Mouse (Mus musculus): ENCODE data around the gene Ntm.
A peak's percentile ranks its signal among the peaks of the same experiment; 100 is the strongest.

Ntm gene

GRCm38 (mm10) chr9:29325137-29325536 is 637.8 kb downstream of the Ntm start:
- DNase-seq (ENCODE audit: low spot score in 2 of 2), result no peak

DNA sequence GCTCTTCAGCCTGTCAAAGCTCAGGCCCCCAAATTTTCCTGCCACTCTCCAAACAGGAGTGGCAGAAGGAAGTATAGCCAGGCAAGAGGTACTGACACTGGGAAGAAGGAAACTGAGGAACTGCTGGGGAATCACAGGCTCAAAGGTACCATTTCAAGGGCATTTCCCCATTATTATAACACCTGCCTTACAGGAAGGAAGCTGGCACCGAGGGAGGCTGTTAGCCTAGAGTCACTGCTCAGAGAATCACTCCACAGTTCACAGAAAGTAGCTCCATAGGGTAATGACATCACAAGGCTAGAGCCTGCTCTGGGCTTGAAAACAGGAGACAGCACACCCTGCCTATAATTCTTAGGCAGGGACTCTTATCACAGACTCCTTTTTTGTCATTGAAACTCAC is 643.7 kb downstream of the Ntm start:
- DNase-seq (ENCODE audit: low spot score in 2 of 2), result no peak

DNA sequence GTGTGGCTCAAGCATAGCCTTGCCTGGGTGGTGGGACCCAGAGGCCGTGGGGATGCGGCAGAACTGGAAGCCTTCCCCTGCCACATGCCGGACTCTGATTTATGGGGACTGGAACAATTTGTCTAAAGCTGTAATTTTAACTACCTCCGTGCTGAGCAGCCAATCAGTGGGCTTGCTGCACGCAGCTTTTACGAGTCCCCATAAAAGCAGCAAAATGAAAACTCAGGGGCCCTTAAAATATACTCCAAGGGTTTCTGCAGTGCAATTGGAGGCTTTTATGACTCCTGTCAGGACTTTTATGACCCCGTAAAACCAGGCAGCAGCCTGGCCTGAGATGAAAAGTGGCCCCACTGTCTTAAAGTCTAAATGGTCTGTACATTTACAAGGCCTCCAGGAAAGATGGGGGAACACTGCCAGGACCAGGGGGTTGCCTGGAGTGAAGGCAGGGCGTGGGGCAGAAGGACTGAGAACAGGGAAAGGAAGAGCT is 644.2 kb downstream of the Ntm start:
- DNase-seq (ENCODE audit: low spot score in 2 of 2), result peak in 1 of 2 experiments; percentile 1

DNA sequence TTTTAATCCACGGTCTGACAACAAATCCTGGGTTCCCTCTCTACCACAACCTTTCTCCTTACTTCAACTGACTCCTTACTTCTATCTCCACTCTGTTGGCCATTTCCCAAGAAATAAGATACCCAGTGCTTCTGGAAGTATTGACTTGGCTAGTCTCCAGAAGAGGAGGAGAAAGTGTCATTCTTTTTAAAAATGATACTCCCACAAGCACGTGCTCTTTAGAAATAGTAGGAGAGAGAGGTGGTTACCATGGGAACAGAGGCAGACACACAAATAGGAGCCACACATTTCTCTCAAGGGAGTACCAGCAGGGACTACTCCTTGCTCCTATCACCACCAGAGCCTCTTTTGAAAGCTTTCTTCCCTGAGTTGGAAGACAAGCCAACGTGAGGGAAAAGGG is 645.3 kb downstream of the Ntm start:
- DNase-seq (ENCODE audit: low spot score in 2 of 2), result no peak

DNA sequence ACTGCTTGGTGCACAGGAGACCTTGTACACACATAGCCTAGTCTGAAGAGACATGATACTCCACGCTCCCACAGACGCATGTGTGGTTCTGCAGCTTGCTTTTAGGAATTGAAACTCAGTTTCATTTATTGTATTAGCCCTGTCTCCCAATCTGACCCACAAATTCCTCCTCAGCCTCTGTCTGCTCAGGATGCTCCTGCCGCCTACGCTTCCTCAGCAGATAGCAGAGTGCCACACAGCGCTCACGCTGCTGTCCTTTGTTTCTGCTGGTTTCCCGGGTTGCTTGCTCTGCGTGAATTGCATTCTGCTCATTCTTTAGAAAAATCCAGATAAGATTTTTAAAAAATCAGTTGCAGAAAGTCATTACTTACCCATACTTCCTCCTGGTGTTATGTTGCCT is 647.1 kb downstream of the Ntm start:
- DNase-seq (ENCODE audit: low spot score in 2 of 2), result no peak

DNA sequence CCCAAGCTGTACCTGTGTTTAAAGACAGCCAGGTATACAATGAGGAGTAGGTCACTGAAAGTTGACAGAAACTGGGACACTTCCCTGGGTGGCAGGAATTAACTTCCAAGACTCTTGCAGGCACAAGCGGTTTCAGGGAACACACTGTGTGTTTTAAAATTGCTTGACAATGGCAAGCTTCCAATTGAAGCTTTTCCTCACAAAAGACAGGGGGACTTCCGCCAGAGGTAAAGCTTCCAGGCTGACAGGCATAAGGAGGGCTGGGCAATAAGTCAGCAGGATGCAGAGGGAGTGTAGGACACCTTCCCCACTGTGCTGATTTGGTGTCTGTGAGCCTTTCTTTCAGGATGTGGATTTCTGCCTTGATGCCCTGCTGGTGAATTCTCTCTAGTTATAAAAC is 656.0 kb downstream of the Ntm start:
- no peak for DNase-seq (ENCODE audit: low spot score in 2 of 2)

DNA sequence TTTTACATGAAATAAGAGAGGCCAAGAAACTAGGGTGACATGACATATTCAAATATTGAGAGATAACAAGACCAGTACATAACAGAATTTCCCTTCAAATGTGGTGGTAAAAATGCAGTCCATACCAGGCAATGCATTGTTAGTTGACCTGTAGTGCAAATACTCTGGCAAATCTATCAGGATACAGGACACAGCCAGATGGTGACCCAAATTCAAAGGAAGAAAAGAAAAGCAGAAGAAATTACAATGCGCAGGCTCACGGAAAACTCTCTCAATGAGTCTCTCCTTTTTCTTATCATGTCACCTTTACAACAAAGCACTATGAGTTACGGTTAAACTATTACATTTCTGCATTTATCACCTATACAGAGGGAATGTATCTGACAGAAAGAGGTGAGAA is 664.6 kb downstream of the Ntm start:
- DNase-seq (ENCODE audit: low spot score in 2 of 2), result no peak

GRCm38 (mm10) chr9:29296752-29297151 is 666.2 kb downstream of the Ntm start:
- no peak for DNase-seq (ENCODE audit: low spot score in 2 of 2)

- no peak for DNase-seq (ENCODE audit: low spot score in 2 of 2)
Observed at GRCm38 (mm10) chr9:29288003-29288704, 674.8 kb downstream of the Ntm start.

DNA sequence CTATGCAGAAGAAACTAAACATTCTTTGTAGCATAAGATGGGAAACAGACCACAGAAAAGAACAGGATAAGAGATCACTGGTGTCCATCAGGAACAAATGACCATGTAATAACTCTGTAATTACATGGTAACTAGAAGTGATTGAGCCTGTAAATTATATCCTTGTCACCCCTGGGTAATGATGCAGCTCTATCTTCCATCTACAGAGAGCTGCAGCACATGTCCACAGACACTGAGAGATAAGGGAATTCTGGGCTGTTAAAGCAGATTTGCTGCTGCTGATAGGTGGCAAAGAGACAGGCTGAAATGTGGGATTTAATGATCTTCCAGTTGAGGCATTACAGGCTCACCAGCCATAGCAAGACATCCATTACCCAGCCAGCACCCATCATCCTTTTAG is 677.8 kb downstream of the Ntm start:
- no peak for DNase-seq (ENCODE audit: low spot score in 2 of 2)

DNA sequence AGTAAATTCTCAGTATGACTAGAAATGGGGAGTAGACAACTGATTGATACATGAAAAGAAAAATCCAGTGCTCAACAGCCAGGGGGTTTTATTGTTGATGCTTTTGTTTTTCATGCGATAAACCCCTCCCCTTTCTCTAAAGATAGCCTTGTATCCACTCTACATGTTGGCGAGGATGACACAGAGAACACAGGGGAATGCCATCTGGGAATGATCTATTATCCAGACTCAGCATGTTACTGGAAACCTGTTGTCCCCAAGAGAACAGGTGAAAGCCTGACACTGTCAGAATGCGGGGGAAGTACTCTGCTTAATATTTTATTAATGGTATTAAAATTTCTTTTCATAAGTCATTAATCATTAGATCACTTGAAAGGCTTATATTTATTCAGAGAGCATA is 690.1 kb downstream of the Ntm start:
- DNase-seq (ENCODE audit: low spot score in 2 of 2), result no peak

DNA sequence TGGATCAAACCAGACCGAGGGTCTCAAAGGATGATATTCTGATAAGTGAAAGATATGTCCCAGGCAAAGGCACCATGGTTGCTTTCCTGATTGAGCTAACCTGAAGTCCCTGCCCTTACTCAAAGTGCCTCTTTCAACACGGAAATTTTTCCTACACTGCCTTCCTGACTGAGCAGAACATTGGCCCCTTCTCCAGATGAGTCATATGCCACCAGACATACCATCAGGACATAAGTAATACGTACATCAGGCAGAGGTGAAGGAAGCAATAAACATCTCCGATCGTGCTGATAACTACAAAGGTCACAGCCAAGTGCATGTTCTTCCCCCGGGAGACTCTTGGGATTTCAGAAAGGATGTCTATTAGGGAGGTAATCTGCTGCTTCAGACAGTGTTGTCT is 693.0 kb downstream of the Ntm start:
- no peak for DNase-seq (ENCODE audit: low spot score in 2 of 2)

DNA sequence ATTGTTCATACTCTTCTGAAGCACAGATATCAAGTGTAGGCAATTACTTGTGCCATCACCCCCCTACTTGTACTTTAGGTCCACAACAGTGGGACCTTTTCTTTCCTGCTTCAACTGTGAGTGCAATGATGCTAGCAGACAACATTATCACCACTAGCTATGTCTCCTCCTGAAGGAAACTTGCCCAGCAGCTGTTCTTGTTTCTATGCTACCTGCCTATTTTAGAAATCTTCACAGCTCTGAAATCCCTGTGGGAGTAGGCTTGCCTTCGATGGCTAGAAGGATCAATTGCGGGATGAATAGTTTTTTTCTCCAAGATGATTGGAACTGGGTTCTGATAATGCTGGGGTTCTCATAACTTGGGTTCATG is 693.7 kb downstream of the Ntm start:
- no peak for DNase-seq (ENCODE audit: low spot score in 2 of 2)

GRCm38 (mm10) chr9:29268583-29269276 is 694.2 kb downstream of the Ntm start:
- DNase-seq (ENCODE audit: low spot score in 2 of 2), result no peak

- no peak for DNase-seq (ENCODE audit: low spot score in 2 of 2)
Observed at GRCm38 (mm10) chr9:29267663-29268062, 695.3 kb downstream of the Ntm start.

DNA sequence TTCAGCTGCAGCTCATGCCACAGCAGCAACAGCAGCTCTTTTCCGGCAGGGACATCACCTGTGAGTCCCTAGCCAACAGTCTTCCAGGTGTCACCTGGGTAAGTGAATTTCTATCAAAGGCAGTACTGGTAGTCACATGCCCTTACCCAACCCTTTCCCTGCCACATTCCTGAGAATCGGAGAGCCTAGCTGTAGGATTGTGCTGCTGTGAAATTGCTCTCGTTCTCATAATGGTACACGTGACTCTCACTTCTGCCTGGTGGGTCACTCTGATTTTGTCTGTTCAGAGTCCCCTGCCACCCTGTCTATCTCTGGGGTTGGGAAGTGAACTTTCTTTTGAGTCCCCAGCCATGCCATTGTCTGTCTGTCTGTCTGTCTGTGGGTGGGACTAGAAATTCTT is 697.8 kb downstream of the Ntm start:
- no peak for DNase-seq (ENCODE audit: low spot score in 2 of 2)

- no peak for DNase-seq (ENCODE audit: low spot score in 2 of 2)
Observed at GRCm38 (mm10) chr9:29262836-29263235, 700.1 kb downstream of the Ntm start.

DNA sequence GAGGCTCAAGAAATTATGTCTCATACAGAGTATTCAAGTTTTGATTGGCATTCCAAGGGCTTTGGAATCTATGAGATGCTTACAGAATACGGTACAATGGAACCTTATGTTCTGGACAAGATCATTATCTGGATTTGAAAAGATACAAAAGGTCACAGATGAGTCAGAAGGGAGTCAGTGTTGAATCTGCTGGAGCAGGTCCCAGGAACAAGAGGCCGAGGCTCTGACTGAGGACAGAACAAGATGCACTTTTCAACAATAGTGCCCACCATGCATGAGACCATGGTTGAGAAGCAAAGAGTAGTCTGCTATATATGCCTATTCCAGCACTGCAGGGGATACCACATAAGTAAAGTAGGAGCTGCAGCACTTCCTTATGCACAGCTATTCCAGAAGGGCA is 710.1 kb downstream of the Ntm start:
- DNase-seq (ENCODE audit: low spot score in 2 of 2), result no peak

- no peak for DNase-seq (ENCODE audit: low spot score in 2 of 2)
Observed at GRCm38 (mm10) chr9:29250813-29251212, 712.1 kb downstream of the Ntm start.

DNA sequence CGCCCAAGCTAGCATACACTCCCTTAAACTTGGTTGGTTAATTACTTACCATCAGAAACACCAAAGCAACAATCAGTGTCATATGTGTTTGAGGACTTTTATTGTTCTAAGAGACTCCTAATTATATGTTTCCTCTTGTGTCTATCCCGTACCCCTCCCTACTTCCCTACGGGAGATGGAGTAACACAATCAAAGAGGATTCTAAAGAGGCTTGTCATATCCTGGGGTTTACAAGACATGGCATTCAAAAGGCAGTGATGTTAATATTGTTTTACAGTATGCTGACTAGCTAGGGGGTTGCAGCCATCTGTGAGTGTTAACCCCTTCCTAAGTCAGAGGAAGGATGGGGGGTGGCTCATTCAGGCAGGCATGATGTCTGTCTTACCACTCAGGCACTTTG is 715.1 kb downstream of the Ntm start:
- DNase-seq (ENCODE audit: low spot score in 2 of 2), result no peak

DNA sequence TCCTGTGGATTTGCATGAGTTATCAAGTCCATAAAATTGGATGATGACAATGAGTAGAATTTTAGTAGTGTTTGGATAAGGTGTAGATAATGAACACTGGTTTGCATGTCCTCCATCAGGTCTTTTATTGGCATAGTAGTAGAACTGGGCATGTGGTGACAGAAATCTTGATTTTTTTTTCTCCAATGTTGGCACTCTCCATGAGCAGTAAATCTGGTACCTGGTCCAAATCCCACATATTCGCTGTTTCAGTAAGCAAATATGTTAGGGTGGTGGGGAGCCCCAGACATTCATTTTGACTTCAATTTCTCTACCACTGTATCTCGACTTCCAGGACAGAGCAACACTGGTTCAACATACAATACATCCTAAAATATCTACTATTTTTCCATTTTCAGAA is 718.9 kb downstream of the Ntm start:
- no peak for DNase-seq (ENCODE audit: low spot score in 2 of 2)

GRCm38 (mm10) chr9:29242497-29243422 is 720.2 kb downstream of the Ntm start:
- no peak for DNase-seq (ENCODE audit: low spot score in 2 of 2)
